Mouse (Mus musculus): ENCODE data around the gene Kidins220. TPM values are rescaled to one million over a fixed set of nuclear protein-coding genes. Genes with fewer than 3 reads are reported as not detected.
A peak's percentile ranks its signal among the peaks of the same experiment; 100 is the strongest.

The Kidins220 gene
- polyA plus RNA-seq, 1 experiment from 2014 or later = 31.0 TPM

DNA sequence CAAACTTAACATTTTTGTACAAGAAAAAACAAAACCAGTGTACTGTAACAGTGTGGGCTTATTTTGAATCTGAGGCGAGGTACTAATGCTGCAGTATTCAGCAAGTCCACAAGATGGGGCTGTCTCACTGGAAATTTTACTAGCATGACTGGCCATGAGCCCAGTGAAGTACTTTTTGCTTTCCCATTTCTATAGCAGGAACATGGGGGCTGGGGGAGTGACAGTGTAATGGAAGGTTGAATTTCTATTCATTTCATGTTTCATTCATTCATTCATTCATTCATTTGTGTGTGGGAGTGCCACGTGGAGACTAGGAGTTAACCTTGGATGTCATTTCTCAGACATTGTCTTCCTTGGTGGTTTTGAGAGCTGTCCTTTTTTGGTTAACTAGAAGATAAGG lies 52.7 kb downstream of the Kidins220 start:
- Histone ChIP-seq H3K27ac (no peak overlapping the region), H3K4me2 (no peak overlapping the region), H3K4me3 (no peak overlapping the region), H3K27me3 (no peaks in the 10 kb centered on the region), H3K9me3 (replicated peaks) (no peaks in the 10 kb centered on the region), H3K36me3 (peaks cover 26% of the 10 kb centered on the region; the same call in 1 of the 2 replicates), H3K4me1 (replicated peaks) (peaks cover 4% of the 10 kb centered on the region), H3K9ac (no peak overlapping the region)
- 31% methylated on average over 2 of the region's 2 CpGs for WGBS
- ATAC-seq (replicated peaks; ENCODE audit: insufficient number of reproducible peaks, insufficient read depth, low FRiP score, low read depth) = no peak

DNA sequence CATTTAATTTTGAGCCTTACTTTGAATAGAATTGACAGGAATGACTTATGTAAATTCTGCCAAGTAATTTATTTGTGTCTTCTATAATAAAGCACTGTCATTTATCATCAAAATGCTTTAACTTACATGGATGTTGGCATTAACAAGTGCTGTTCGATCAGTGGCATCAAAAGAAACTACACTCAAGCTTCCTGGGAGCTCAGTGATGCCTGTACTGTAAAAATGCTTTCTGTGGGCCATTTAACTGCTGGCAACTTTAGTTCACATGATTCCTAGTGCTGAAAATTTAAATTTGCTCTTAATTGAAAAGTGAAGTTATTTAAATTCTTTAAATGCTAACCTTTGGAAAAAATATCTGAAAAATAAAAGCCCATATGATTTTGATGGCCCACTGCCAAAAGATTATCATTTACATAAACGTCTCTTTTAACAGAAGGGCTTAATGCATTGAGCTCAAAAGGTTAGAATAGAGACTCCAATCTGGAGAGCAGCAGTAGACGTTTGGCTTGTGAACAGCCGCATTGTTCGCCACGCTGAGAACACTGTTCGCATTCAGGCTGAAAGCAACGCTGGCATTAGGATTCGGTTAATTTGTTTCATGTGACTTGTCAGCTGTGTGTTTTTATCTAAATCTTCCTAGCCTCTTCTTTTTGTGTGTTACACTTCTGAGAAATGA lies 59.1 kb downstream of the Kidins220 start:
- peaks cover 11% of the 10 kb centered on the region; the same call in 1 of the 2 replicates for H3K4me1 ChIP-seq (replicated peaks)
- H3K36me3 ChIP-seq = peaks cover 24% of the 10 kb centered on the region
- H3K9ac ChIP-seq = no peak overlapping the region
- WGBS = 40% methylated on average over 9 of the region's 9 CpGs
- no peak for ATAC-seq (replicated peaks; ENCODE audit: insufficient number of reproducible peaks, insufficient read depth, low FRiP score, low read depth)
- no peak overlapping the region for H3K27ac ChIP-seq
- no peak overlapping the region for H3K4me2 ChIP-seq
- no peaks in the 10 kb centered on the region for H3K9me3 ChIP-seq (replicated peaks)
- H3K4me3 ChIP-seq = no peak overlapping the region
- no peaks in the 10 kb centered on the region for H3K27me3 ChIP-seq

DNA sequence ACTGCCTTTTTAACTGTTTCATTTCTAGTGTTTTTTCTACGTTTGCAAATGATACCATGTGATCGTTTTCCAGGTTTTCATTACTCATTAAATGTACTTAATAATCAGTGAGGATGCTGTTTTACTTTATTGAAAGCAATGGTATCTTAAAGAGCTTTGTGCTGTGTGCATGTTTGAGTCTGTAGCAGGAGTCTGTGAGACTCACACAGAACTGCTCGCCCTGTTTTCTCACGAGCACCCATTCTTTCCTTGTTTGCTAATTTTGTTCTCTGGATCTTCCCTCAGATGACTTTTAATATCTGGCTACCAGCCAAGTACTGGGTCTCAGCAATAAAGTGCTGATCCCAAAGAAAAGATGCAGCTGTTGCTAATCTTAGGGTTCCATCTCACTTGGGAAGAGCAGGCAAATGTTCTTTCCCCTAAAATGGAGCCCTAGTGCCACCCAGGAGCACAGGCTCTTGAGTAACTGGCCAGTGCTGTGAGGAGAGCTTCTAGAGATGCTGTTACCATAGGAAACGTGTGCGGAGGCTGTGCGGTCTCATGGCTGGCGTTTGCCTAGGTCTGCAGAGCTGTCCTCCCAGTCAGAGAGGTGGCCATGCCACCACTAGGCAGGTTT lies 59.7 kb downstream of the Kidins220 start:
- Histone ChIP-seq H3K4me3 (no peak overlapping the region), H3K36me3 (peaks cover 28% of the 10 kb centered on the region), H3K4me2 (no peak overlapping the region), H3K27ac (no peak overlapping the region), H3K9ac (no peak overlapping the region), H3K27me3 (no peaks in the 10 kb centered on the region), H3K9me3 (replicated peaks) (no peaks in the 10 kb centered on the region), H3K4me1 (replicated peaks) (peaks cover 11% of the 10 kb centered on the region; the same call in 1 of the 2 replicates)
- no peak for ATAC-seq (replicated peaks; ENCODE audit: insufficient number of reproducible peaks, insufficient read depth, low FRiP score, low read depth)
- WGBS = 61% methylated on average over 8 of the region's 8 CpGs

DNA sequence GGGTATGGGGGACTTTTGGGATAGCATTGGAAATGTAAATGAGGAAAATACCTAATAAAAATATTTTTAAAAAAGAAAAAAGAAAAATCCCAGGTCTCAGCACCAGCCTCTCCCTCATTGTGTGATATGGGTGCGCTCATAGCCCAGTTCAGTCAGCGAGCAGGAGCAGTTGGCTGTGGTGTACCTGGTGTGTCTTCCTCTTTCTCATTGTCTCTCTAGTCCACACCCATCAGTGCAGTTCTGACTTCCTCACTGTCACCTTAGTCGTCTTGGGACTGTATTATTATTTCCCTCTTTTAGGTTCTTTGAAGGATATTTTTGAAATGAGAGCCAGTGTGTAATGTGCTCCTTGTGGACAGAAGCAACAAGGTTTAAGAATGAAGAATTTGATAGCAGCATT lies 61.3 kb downstream of the Kidins220 start:
- peaks cover 27% of the 10 kb centered on the region for H3K36me3 ChIP-seq
- no peaks in the 10 kb centered on the region for H3K9me3 ChIP-seq (replicated peaks)
- H3K27me3 ChIP-seq = no peaks in the 10 kb centered on the region
- H3K4me3 ChIP-seq = no peak overlapping the region
- H3K27ac ChIP-seq = no peak overlapping the region
- WGBS = 94% methylated on average over 3 of the region's 3 CpGs
- H3K9ac ChIP-seq = no peak overlapping the region
- peaks cover 11% of the 10 kb centered on the region; the same call in 1 of the 2 replicates for H3K4me1 ChIP-seq (replicated peaks)
- ATAC-seq (replicated peaks; ENCODE audit: insufficient number of reproducible peaks, insufficient read depth, low FRiP score, low read depth) = no peak
- H3K4me2 ChIP-seq = no peak overlapping the region

DNA sequence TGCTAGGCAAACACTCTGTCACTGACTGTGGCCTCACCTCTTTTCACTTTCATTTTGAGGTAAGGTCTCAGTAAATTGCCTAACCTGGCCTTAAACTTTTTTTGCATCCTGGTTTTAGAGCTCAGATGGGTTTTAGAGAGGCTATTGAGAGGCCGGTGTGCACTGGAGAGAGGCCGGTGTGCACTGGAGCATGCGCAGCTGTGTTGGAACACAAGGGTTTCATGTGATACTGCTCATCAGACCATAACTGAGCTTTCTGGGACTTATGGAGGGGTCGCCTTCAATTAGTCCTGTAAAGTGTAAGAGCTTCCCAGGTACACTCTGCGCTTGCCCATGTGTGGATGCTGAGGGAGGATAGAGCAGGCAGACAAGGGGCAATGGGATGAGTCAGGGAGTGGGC lies 62.5 kb downstream of the Kidins220 start:
- WGBS = 89% methylated on average over 5 of the region's 5 CpGs
- Histone ChIP-seq H3K27me3 (no peaks in the 10 kb centered on the region), H3K36me3 (peaks cover 32% of the 10 kb centered on the region), H3K4me3 (no peak overlapping the region), H3K9ac (no peak overlapping the region), H3K4me2 (no peak overlapping the region), H3K4me1 (replicated peaks) (peaks cover 11% of the 10 kb centered on the region; the same call in 1 of the 2 replicates), H3K9me3 (replicated peaks) (no peaks in the 10 kb centered on the region), H3K27ac (no peak overlapping the region)
- no peak for ATAC-seq (replicated peaks; ENCODE audit: insufficient number of reproducible peaks, insufficient read depth, low FRiP score, low read depth)

DNA sequence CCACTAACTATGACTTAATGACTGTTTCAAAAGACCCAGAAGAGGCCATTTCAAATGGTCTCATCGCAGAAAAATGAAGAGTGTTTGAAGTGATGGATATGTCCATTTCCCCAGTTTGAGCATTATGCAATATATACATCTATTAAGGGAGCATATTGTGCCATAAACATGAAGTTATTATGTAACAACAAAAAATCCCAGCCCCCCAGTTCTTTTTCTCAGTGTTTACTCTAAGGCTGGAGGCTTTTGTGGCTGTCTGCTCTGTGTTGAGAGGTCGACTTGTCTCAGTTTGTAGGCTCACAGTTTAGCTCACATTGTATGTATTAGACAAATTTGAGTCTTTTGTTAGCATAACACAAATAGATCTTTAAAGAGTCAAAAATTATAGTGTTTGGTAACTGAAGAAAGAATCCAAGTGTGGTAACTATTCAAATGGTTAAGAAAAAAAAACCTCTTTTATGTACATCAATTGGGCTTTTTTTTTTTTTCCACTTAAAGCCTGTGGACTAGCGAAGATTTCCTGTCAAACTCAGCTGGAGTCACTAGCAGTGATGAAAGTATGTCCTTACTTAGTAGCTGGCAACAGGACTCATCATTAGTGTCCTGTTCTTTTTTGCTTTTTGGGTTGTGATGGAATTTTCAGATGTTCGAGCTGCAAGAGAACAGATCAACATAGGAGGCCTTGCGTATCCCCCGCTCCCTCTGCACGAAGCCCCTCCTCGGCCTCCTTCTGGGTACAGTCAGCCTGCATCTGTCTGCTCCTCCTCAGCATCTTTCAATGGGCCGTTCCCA lies 63.2 kb downstream of the Kidins220 start:
- no peak overlapping the region for H3K4me2 ChIP-seq
- H3K27me3 ChIP-seq = no peaks in the 10 kb centered on the region
- H3K27ac ChIP-seq = no peak overlapping the region
- no peak overlapping the region for H3K4me3 ChIP-seq
- peaks cover 32% of the 10 kb centered on the region for H3K36me3 ChIP-seq
- no peak overlapping the region for H3K9ac ChIP-seq
- peaks cover 11% of the 10 kb centered on the region; the same call in 1 of the 2 replicates for H3K4me1 ChIP-seq (replicated peaks)
- WGBS = 81% methylated on average over 9 of the region's 9 CpGs
- no peak for ATAC-seq (replicated peaks; ENCODE audit: insufficient number of reproducible peaks, insufficient read depth, low FRiP score, low read depth)
- no peaks in the 10 kb centered on the region for H3K9me3 ChIP-seq (replicated peaks)

DNA sequence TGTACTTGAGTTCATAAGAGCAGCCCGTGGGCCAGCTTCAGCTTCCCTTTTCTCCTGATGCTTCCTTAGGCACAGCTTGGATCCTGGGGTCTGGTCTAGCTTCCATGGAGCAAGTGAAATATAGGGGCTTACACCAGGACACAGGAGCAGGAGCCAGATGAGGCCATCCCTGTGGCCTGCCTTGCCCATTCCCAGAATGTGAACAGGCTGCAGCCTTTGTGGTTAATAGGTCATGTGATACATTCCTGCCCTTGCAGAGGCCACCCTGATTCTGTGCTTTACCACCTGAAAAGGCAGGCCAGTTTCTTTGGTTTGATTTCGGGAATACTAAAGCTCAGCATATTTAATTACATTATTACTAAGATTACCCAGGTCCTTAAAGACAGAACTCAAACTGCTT lies 69.3 kb downstream of the Kidins220 start:
- ATAC-seq (replicated peaks; ENCODE audit: insufficient number of reproducible peaks, insufficient read depth, low FRiP score, low read depth) = no peak
- Histone ChIP-seq H3K4me2 (no peak overlapping the region), H3K36me3 (peaks cover 29% of the 10 kb centered on the region), H3K27ac (no peak overlapping the region), H3K4me1 (replicated peaks) (no peaks in the 10 kb centered on the region), H3K27me3 (no peaks in the 10 kb centered on the region), H3K9me3 (replicated peaks) (no peaks in the 10 kb centered on the region), H3K9ac (no peak overlapping the region), H3K4me3 (no peak overlapping the region)
- WGBS = 85% methylated on average over 2 of the region's 2 CpGs

DNA sequence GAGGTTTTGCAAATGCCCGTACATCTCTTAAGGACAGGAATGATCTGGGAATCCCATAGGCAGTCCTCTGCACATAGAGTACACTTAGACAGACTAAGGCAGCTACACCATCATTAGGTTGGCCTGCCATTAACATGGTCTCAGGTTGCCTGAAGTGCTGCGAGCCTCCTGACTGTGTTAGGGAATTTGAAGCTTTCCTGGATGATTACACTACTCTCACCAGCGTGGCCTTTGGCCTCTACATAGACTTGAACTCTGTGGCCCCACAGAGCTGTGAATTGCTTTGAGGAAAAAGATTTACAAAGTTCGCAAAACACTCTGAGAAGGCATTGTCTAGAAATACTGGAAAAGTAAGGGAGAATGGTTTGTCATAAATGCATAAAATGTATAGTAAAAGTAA lies 69.9 kb downstream of the Kidins220 start:
- Histone ChIP-seq H3K36me3 (peaks cover 27% of the 10 kb centered on the region), H3K27me3 (no peaks in the 10 kb centered on the region)

DNA sequence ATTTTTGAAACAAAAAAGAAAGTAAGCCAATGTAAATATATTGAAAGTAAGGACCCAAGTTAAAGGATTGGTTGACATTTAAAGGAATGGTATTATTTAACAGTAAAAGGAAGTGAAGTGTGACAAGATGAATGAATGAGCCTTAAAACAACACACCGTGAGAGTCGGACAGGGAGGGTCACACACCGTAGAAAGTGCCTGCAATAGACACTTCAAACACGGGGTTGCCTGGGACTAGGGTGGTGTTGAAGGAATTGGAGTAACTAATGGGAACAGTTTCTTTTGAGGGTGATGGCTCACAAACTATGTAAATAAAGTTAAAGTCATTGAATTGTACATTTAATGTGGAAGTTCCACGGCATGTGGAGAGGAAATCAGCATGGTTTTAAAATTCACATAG lies 74.5 kb downstream of the Kidins220 start:
- Histone ChIP-seq H3K4me2 (no peak overlapping the region), H3K36me3 (peaks cover 46% of the 10 kb centered on the region), H3K4me3 (no peak overlapping the region), H3K9me3 (replicated peaks) (no peaks in the 10 kb centered on the region), H3K27me3 (no peaks in the 10 kb centered on the region), H3K9ac (no peak overlapping the region), H3K4me1 (replicated peaks) (no peaks in the 10 kb centered on the region), H3K27ac (no peak overlapping the region)
- 65% methylated on average over 5 of the region's 5 CpGs for WGBS
- ATAC-seq (replicated peaks; ENCODE audit: insufficient number of reproducible peaks, insufficient read depth, low FRiP score, low read depth) = no peak

More for the DNA sequence above, 69.9 kb downstream of the Kidins220 start:
- no peak overlapping the region for H3K4me3 ChIP-seq
- 87% methylated on average over 4 of the region's 4 CpGs for WGBS
- no peak for ATAC-seq (replicated peaks; ENCODE audit: insufficient number of reproducible peaks, insufficient read depth, low FRiP score, low read depth)
- H3K4me2 ChIP-seq = no peak overlapping the region
- no peak overlapping the region for H3K9ac ChIP-seq
- H3K4me1 ChIP-seq (replicated peaks) = no peaks in the 10 kb centered on the region
- H3K9me3 ChIP-seq (replicated peaks) = no peaks in the 10 kb centered on the region
- no peak overlapping the region for H3K27ac ChIP-seq

DNA sequence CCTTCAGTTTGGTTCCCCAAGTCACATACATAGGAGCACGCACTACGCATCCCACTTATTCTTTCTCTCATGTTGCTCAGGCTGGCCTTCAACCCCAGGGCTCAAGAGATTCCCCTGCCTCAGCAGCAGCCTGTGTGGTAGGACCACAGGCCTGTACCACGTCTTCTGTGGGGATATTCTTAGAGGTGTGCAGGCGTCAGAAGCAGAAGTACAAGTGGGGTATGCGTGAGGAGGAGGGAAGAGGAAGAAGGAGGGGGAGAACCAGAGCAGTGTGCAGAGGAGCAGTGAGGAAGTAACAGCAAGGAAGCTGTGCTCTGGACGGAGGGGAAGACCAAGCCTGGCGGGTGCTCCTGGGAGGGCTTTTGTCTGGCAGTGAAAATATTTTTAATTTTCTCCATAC lies 79.8 kb downstream of the Kidins220 start:
- Histone ChIP-seq H3K4me1 (replicated peaks) (no peaks in the 10 kb centered on the region), H3K4me3 (no peak overlapping the region), H3K9me3 (replicated peaks) (no peaks in the 10 kb centered on the region), H3K27me3 (no peaks in the 10 kb centered on the region), H3K27ac (0 out of 2 replicates have a peak overlapping the region, but pooled peaks have one; percentile 19), H3K9ac (no peak overlapping the region), H3K4me2 (no peak overlapping the region), H3K36me3 (peaks cover 71% of the 10 kb centered on the region)
- 70% methylated on average over 7 of the region's 7 CpGs for WGBS
- no peak for ATAC-seq (replicated peaks; ENCODE audit: insufficient number of reproducible peaks, insufficient read depth, low FRiP score, low read depth)

DNA sequence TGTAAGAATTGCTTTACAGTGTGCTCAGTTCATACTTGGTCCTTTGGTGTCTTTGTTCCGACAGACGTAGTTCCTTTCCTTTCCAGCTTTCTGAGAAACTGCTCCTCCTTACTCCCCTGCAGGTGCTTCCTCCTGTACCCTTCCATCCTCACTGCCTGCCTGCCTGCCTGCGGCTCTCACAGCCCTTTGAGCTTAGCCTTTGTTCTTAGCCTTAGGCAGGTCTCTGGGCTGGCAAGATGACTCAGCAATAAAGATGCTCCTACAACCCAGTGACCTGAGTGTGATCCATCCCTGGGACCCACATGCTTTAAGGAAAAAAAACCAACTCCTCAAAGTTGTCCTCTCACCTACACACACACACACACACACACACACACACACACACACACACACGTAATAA lies 80.2 kb downstream of the Kidins220 start:
- H3K36me3 ChIP-seq = peaks cover 74% of the 10 kb centered on the region
- no peak overlapping the region for H3K9ac ChIP-seq
- no peaks in the 10 kb centered on the region for H3K27me3 ChIP-seq
- no peaks in the 10 kb centered on the region for H3K4me1 ChIP-seq (replicated peaks)
- H3K9me3 ChIP-seq (replicated peaks) = no peaks in the 10 kb centered on the region
- 59% methylated on average over 4 of the region's 4 CpGs for WGBS
- no peak for ATAC-seq (replicated peaks; ENCODE audit: insufficient number of reproducible peaks, insufficient read depth, low FRiP score, low read depth)
- no peak overlapping the region for H3K4me3 ChIP-seq
- no peak overlapping the region for H3K27ac ChIP-seq
- no peak overlapping the region for H3K4me2 ChIP-seq
